ENCODE assay signal across 7 mouse cellular contexts in genomic region chr11:98930773-98931512, GRCm38 (mm10). TPM values are rescaled to one million over a fixed set of nuclear protein-coding genes. Genes with fewer than 3 reads are reported as not detected.
DNase-seq lines count a peak whose midpoint lies in the region; ATAC-seq lines count a peak whose summit lies in the region.

No protein-coding gene starts in this region.

- no peak for ATAC-seq in hindbrain, embryonic 12.5 days (ENCODE audit: low FRiP score)

- peaks cover 7% of the 10 kb centered on the region for H3K36me3 ChIP-seq in embryonic facial prominence, embryonic 10.5 days (replicated peaks)
- H3K36me3 ChIP-seq in hindbrain, embryonic 12.5 days: no peaks in the 10 kb centered on the region

- peak overlapping the region; percentile 70; the same call in 1 of the 2 replicates for H3K4me3 ChIP-seq in embryonic facial prominence, embryonic 10.5 days
- no peak overlapping the region for H3K4me3 ChIP-seq in hindbrain, embryonic 12.5 days

- peaks cover 15% of the 10 kb centered on the region for H3K27me3 ChIP-seq in embryonic facial prominence, embryonic 10.5 days (replicated peaks; ENCODE audit: low read depth, poor library complexity, severe bottlenecking)
- H3K27me3 ChIP-seq in hindbrain, embryonic 12.5 days: peaks cover 6% of the 10 kb centered on the region; the same call in 1 of the 2 replicates

- peak; percentile 35 to 52 for DNase-seq in lung, adult 18-20 months
- DNase-seq in lung, postnatal 36 days: no peak
- DNase-seq in embryonic facial prominence, embryonic 10.5 days (ENCODE audit: low spot score): no peak
- DNase-seq in lung, postnatal 4 days: peak; percentile 68 to 83
- DNase-seq in right cerebral cortex, postnatal 10 days (ENCODE audit: low spot score in 2 of 2): no peak
- no peak for DNase-seq in left cerebral cortex, adult 8-10 months (ENCODE audit: low spot score in 2 of 2)

- H3K9ac ChIP-seq in hindbrain, embryonic 12.5 days: peak overlapping the region; percentile 27

- no peaks in the 10 kb centered on the region for H3K9me3 ChIP-seq in embryonic facial prominence, embryonic 10.5 days
- H3K9me3 ChIP-seq in hindbrain, embryonic 12.5 days (replicated peaks): no peaks in the 10 kb centered on the region

- peak overlapping the region; percentile 82 for H3K27ac ChIP-seq in embryonic facial prominence, embryonic 10.5 days (replicated peaks)
- H3K27ac ChIP-seq in hindbrain, embryonic 12.5 days: peak overlapping the region; percentile 76

- 36% methylated on average over 10 of the region's 10 CpGs for WGBS in embryonic facial prominence, embryonic 10.5 days
- WGBS in hindbrain, embryonic 12.5 days: 50% methylated on average over 10 of the region's 10 CpGs

- H3K4me2 ChIP-seq in hindbrain, embryonic 12.5 days (replicated peaks): peak overlapping the region; percentile 19

- H3K4me1 ChIP-seq in embryonic facial prominence, embryonic 10.5 days: peaks cover 99% of the 10 kb centered on the region
- H3K4me1 ChIP-seq in hindbrain, embryonic 12.5 days: peaks cover 77% of the 10 kb centered on the region

RNA-seq across cellular contexts. Expression of gene Rara, which starts 3.3 kb away (rescaled TPM):
- 34.0 and 35.6 TPM in 2 replicates for polyA plus RNA-seq in embryonic facial prominence, embryonic 10.5 days (2016; fragmentation: Nextera tagmentation; extraction: Ambion mirVana)
- polyA plus RNA-seq in hindbrain, embryonic 12.5 days (2016; fragmentation: Nextera tagmentation; extraction: Ambion mirVana): 38.6 and 46.9 TPM in 2 replicates
- 10 to 100 TPM; 11.1 to 11.7 (median 11.4) TPM for total RNA-seq in left cerebral cortex, adult 8-10 months (2022)

RNA-seq across cellular contexts. Expression of gene Cdc6, which starts 23.3 kb away (rescaled TPM):
- 65.1 and 69.1 TPM in 2 replicates for polyA plus RNA-seq in embryonic facial prominence, embryonic 10.5 days (2016; fragmentation: Nextera tagmentation; extraction: Ambion mirVana)
- 19.0 and 20.2 TPM in 2 replicates for polyA plus RNA-seq in hindbrain, embryonic 12.5 days (2016; fragmentation: Nextera tagmentation; extraction: Ambion mirVana)
- total RNA-seq in left cerebral cortex, adult 8-10 months (2022): under 1 TPM; 0.15 to 0.91 (median 0.25) TPM

RNA-seq across cellular contexts. Expression of gene Gjd3, which starts 51.9 kb away (rescaled TPM):
- polyA plus RNA-seq in embryonic facial prominence, embryonic 10.5 days (2016; fragmentation: Nextera tagmentation; extraction: Ambion mirVana): 0.25 TPM in 1 of 2 replicates, not detected in the other
- 0.88 and 1.1 TPM in 2 replicates for polyA plus RNA-seq in hindbrain, embryonic 12.5 days (2016; fragmentation: Nextera tagmentation; extraction: Ambion mirVana)
- total RNA-seq in left cerebral cortex, adult 8-10 months (2022): 1 to 10 TPM; 1.2 to 1.8 (median 1.4) TPM

Comparison
In these comparisons a context has a peak if more than half of its experiments do, and no peak if none do; other contexts are left out.
1. DNase-seq: peak in lung, adult 18-20 months (2 of 2) and lung, postnatal 4 days (2 of 2); none in lung, postnatal 36 days (single experiment), embryonic facial prominence, embryonic 10.5 days (single experiment), right cerebral cortex, postnatal 10 days (0 of 2) and left cerebral cortex, adult 8-10 months (0 of 2).